Mouse (Mus musculus): Measurements from ENCODE around the gene Foxo3.

DNA sequence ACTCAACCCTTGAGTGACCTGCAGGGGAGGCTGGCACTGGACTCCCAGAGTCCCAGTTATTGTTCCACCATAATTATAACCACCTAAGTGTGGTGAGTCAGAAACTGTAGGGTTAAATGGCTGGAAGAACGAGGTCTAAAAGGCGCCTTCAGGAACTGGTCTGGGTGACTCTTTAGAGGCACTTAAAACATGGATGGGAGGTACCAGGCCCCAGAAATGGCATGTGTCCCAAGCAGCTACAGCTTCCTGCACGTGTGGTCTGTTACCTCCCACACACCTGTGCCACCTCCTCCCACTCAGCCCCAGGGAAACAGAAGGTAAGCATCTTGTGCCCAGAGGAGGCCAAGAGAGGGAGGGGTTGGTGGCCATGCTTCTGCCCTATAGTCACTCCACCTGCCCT lies 128.2 kb downstream of the Foxo3 start:
- TF ChIP-seq CTCF (IDR thresholded peaks at IDR 0.05; ENCODE audit: low read depth): no peak
- no peak for TF ChIP-seq EP300 (IDR thresholded peaks at IDR 0.05; ENCODE audit: low read depth)

All from liver, embryonic 14.5 days (tissue).